Mouse (Mus musculus): ENCODE measurements around the gene Nuak1.

Gene Nuak1

GRCm38 (mm10) chr10:84382900-84383883 is 57.2 kb downstream of the Nuak1 start:
- no peak for DNase-seq (ENCODE audit: low read depth, low spot score)

GRCm38 (mm10) chr10:84381276-84381798 is 59.1 kb downstream of the Nuak1 start:
- DNase-seq (ENCODE audit: low read depth, low spot score) = no peak

GRCm38 (mm10) chr10:84379366-84379765 is 61.0 kb downstream of the Nuak1 start:
- DNase-seq (ENCODE audit: low read depth, low spot score) = no peak

GRCm38 (mm10) chr10:84377956-84378355 is 62.4 kb downstream of the Nuak1 start:
- no peak for DNase-seq (ENCODE audit: low read depth, low spot score)

GRCm38 (mm10) chr10:84376346-84376745 is 64.1 kb downstream of the Nuak1 start:
- DNase-seq (ENCODE audit: low read depth, low spot score) = no peak

- DNase-seq (ENCODE audit: low read depth, low spot score) = no peak
Measured at GRCm38 (mm10) chr10:84374996-84375395, 65.4 kb downstream of the Nuak1 start.

- DNase-seq (ENCODE audit: low read depth, low spot score) = no peak
Measured at GRCm38 (mm10) chr10:84373476-84373875, 66.9 kb downstream of the Nuak1 start.

GRCm38 (mm10) chr10:84372161-84373095 is 68.0 kb downstream of the Nuak1 start:
- DNase-seq (ENCODE audit: low read depth, low spot score) = no peak

GRCm38 (mm10) chr10:84371681-84372160 is 68.7 kb downstream of the Nuak1 start:
- DNase-seq (ENCODE audit: low read depth, low spot score) = no peak

GRCm38 (mm10) chr10:84371230-84371629 is 69.2 kb downstream of the Nuak1 start:
- no peak for DNase-seq (ENCODE audit: low read depth, low spot score)

- DNase-seq (ENCODE audit: low read depth, low spot score) = no peak
Measured at GRCm38 (mm10) chr10:84369646-84370314, 70.6 kb downstream of the Nuak1 start.

GRCm38 (mm10) chr10:84368185-84368584 is 72.2 kb downstream of the Nuak1 start:
- DNase-seq (ENCODE audit: low read depth, low spot score) = no peak

GRCm38 (mm10) chr10:84365166-84365865 is 75.1 kb downstream of the Nuak1 start:
- no peak for DNase-seq (ENCODE audit: low read depth, low spot score)

- no peak for DNase-seq (ENCODE audit: low read depth, low spot score)
Measured at GRCm38 (mm10) chr10:84363833-84364232, 76.6 kb downstream of the Nuak1 start.

GRCm38 (mm10) chr10:84360953-84361352 is 79.4 kb downstream of the Nuak1 start:
- DNase-seq (ENCODE audit: low read depth, low spot score) = no peak

- DNase-seq (ENCODE audit: low read depth, low spot score) = no peak
Measured at GRCm38 (mm10) chr10:84360391-84360790, 80.0 kb downstream of the Nuak1 start.

- DNase-seq (ENCODE audit: low read depth, low spot score) = no peak
Measured at GRCm38 (mm10) chr10:84358738-84359120, 81.7 kb downstream of the Nuak1 start.

- no peak for DNase-seq (ENCODE audit: low read depth, low spot score)
Measured at GRCm38 (mm10) chr10:84357997-84358737, 82.2 kb downstream of the Nuak1 start.

- no peak for DNase-seq (ENCODE audit: low read depth, low spot score)
Measured at GRCm38 (mm10) chr10:84357593-84357992, 82.8 kb downstream of the Nuak1 start.

- no peak for DNase-seq (ENCODE audit: low read depth, low spot score)
Measured at GRCm38 (mm10) chr10:84354323-84354722, 86.1 kb downstream of the Nuak1 start.

Measured in CD4-positive, CD25-positive, alpha-beta regulatory T cell, adult 2 months (primary cell).